Mouse (Mus musculus) large intestine, adult 2 months (tissue): ENCODE results near the gene Eif2ak1. TPM values are rescaled to one million over a fixed set of nuclear protein-coding genes. Genes with fewer than 3 reads are reported as not detected.
"Not testable (repeated sequence)": the region's sequence is repeated elsewhere in the genome, so short reads cannot be mapped to it uniquely, and the experiment has no call there.

ENCODE experiments used
- DNase-seq: peaks from one replicate; pipeline ENCODE4 v3.0.0-alpha.2; 2012; ENCODE audit warnings: low read depth, low spot score
- WGBS: fragments of 180-500 bp; shearing (Covaris S2); methylation state at CpG from one replicate; pipeline ENCODE4 v1.1.7; 2018; 5-methylcytosine and 5-hydroxymethylcytosine counted together
- polyA plus RNA-seq: library from polyadenylated mRNA; depleted of rRNA; stranded (reverse); fragments of >200 nt; gene quantifications from 2 replicates; pipeline ENCODE4 v1.2.3, GENCODE M21; 2012; rRNA removed

Eif2ak1 gene
- 18.7 and 19.8 TPM in 2 replicates for polyA plus RNA-seq

- peak; percentile 75 for DNase-seq
- WGBS, result under 1% methylated on average over 37 of the region's 37 CpGs
These were observed at the start of gene Eif2ak1 for GRCm38 (mm10) chr5:143817116-143817930. Gene Eif2ak1 (plus strand): TSS chr5:143817788.

GRCm38 (mm10) chr5:143781951-143782350, 35.6 kb upstream of the Eif2ak1 start:
- WGBS, result 74% methylated on average over 8 of the region's 8 CpGs
- no peak for DNase-seq

GRCm38 (mm10) chr5:143785391-143785790, 32.2 kb upstream of the Eif2ak1 start:
- DNase-seq, result no peak
- WGBS, result 66% methylated on average over 6 of the region's 6 CpGs

- WGBS, result 86% methylated on average over 6 of the region's 6 CpGs
- DNase-seq, result not testable (repeated sequence)
These were observed 16.4 kb upstream of the Eif2ak1 start for GRCm38 (mm10) chr5:143801216-143801615.

GRCm38 (mm10) chr5:143804056-143804765, 13.4 kb upstream of the Eif2ak1 start:
- no peak for DNase-seq
- WGBS, result 87% methylated on average over 18 of the region's 18 CpGs

- DNase-seq, result no peak
- 51% methylated on average over 3 of the region's 3 CpGs for WGBS
These were observed 10.3 kb upstream of the Eif2ak1 start for GRCm38 (mm10) chr5:143807268-143807667.

- DNase-seq, result no peak
- WGBS, result 83% methylated on average over 3 of the region's 3 CpGs
These were observed 8.0 kb upstream of the Eif2ak1 start for GRCm38 (mm10) chr5:143809421-143810090.

- no peak for DNase-seq
- 73% methylated on average over 5 of the region's 5 CpGs for WGBS
These were observed 5.9 kb upstream of the Eif2ak1 start for GRCm38 (mm10) chr5:143811653-143812052.

GRCm38 (mm10) chr5:143814626-143815025, 3.0 kb upstream of the Eif2ak1 start:
- no peak for DNase-seq
- WGBS, result 82% methylated on average over 2 of the region's 2 CpGs

- under 1% methylated on average over 32 of the region's 32 CpGs for WGBS
- DNase-seq, result no peak
These were observed 333 bp downstream of the Eif2ak1 start for GRCm38 (mm10) chr5:143817931-143818311.

- WGBS, result 2% methylated on average over 10 of the region's 10 CpGs
These were observed 873 bp downstream of the Eif2ak1 start for GRCm38 (mm10) chr5:143818461-143818860.

GRCm38 (mm10) chr5:143818949-143819348, 1.4 kb downstream of the Eif2ak1 start:
- WGBS, result 56% methylated on average over 13 of the region's 13 CpGs
- no peak for DNase-seq

More at GRCm38 (mm10) chr5:143818461-143818860, 873 bp downstream of the Eif2ak1 start:
- no peak for DNase-seq

- 72% methylated on average over 24 of the region's 24 CpGs for WGBS
- DNase-seq, result no peak
These were observed 2.5 kb downstream of the Eif2ak1 start for GRCm38 (mm10) chr5:143819906-143820660.

GRCm38 (mm10) chr5:143820820-143821219, 3.2 kb downstream of the Eif2ak1 start:
- DNase-seq, result no peak
- WGBS, result 90% methylated on average over 5 of the region's 5 CpGs

- WGBS, result 77% methylated on average over 11 of the region's 11 CpGs
- DNase-seq, result no peak
These were observed 54.1 kb downstream of the Eif2ak1 start for GRCm38 (mm10) chr5:143871547-143872169.

- DNase-seq, result no peak
- WGBS, result 57% methylated on average over 4 of the region's 4 CpGs
These were observed 57.0 kb downstream of the Eif2ak1 start for GRCm38 (mm10) chr5:143874571-143874970.

GRCm38 (mm10) chr5:143885274-143885673, 67.7 kb downstream of the Eif2ak1 start:
- DNase-seq, result no peak
- WGBS, result 95% methylated on average over 3 of the region's 3 CpGs

GRCm38 (mm10) chr5:143890741-143891140, 73.2 kb downstream of the Eif2ak1 start:
- DNase-seq, result peak; percentile 54
- WGBS, result 21% methylated on average over 6 of the region's 6 CpGs

- DNase-seq, result no peak
- WGBS, result 89% methylated on average over 9 of the region's 9 CpGs
These were observed 74.8 kb downstream of the Eif2ak1 start for GRCm38 (mm10) chr5:143892255-143892886.
